Mouse (Mus musculus): Measurements from ENCODE around the gene Klhl42.

Klhl42 gene

GRCm38 (mm10) chr6:147091136-147092120 lies at the start of gene Klhl42:
TSS of gene Klhl42 (plus strand) at chr6:147091379.
- DNase-seq (ENCODE audit: low spot score in 2 of 2) = peak; percentile 77 to 81

- DNase-seq (ENCODE audit: low spot score in 2 of 2) = peak; percentile 76 to 89
Measured at GRCm38 (mm10) chr6:147042291-147043290, 48.6 kb upstream of the Klhl42 start, which contains the start of gene Mrps35. TSS of gene Mrps35 (plus strand) at chr6:147042764.

- DNase-seq (ENCODE audit: low spot score in 2 of 2) = no peak
Measured at GRCm38 (mm10) chr6:147043633-147044032, 47.5 kb upstream of the Klhl42 start.

GRCm38 (mm10) chr6:147049239-147049805 lies 41.9 kb upstream of the Klhl42 start:
- no peak for DNase-seq (ENCODE audit: low spot score in 2 of 2)

GRCm38 (mm10) chr6:147051666-147052065 lies 39.5 kb upstream of the Klhl42 start:
- no peak for DNase-seq (ENCODE audit: low spot score in 2 of 2)

- no peak for DNase-seq (ENCODE audit: low spot score in 2 of 2)
Measured at GRCm38 (mm10) chr6:147052440-147052839, 38.7 kb upstream of the Klhl42 start.

- DNase-seq (ENCODE audit: low spot score in 2 of 2) = no peak
Measured at GRCm38 (mm10) chr6:147053785-147054646, 37.2 kb upstream of the Klhl42 start.

GRCm38 (mm10) chr6:147055374-147055977 lies 35.7 kb upstream of the Klhl42 start:
- DNase-seq (ENCODE audit: low spot score in 2 of 2) = no peak

- no peak for DNase-seq (ENCODE audit: low spot score in 2 of 2)
Measured at GRCm38 (mm10) chr6:147059326-147059725, 31.9 kb upstream of the Klhl42 start.

- DNase-seq (ENCODE audit: low spot score in 2 of 2) = no peak
Measured at GRCm38 (mm10) chr6:147061630-147062029, 29.5 kb upstream of the Klhl42 start.

GRCm38 (mm10) chr6:147062034-147062433 lies 29.1 kb upstream of the Klhl42 start:
- no peak for DNase-seq (ENCODE audit: low spot score in 2 of 2)

- no peak for DNase-seq (ENCODE audit: low spot score in 2 of 2)
Measured at GRCm38 (mm10) chr6:147062694-147063093, 28.5 kb upstream of the Klhl42 start.

- no peak for DNase-seq (ENCODE audit: low spot score in 2 of 2)
Measured at GRCm38 (mm10) chr6:147064226-147064943, 26.8 kb upstream of the Klhl42 start.

- DNase-seq (ENCODE audit: low spot score in 2 of 2) = no peak
Measured at GRCm38 (mm10) chr6:147064944-147065261, 26.3 kb upstream of the Klhl42 start.

GRCm38 (mm10) chr6:147075808-147076387 lies 15.3 kb upstream of the Klhl42 start:
- DNase-seq (ENCODE audit: low spot score in 2 of 2) = no peak

- no peak for DNase-seq (ENCODE audit: low spot score in 2 of 2)
Measured at GRCm38 (mm10) chr6:147076878-147077277, 14.3 kb upstream of the Klhl42 start.

- no peak for DNase-seq (ENCODE audit: low spot score in 2 of 2)
Measured at GRCm38 (mm10) chr6:147079919-147080318, 11.3 kb upstream of the Klhl42 start.

- no peak for DNase-seq (ENCODE audit: low spot score in 2 of 2)
Measured at GRCm38 (mm10) chr6:147085398-147086040, 5.7 kb upstream of the Klhl42 start.

All from thymus, postnatal 10 days (tissue).